Mouse (Mus musculus) neural tube, embryonic 14.5 days (tissue): ENCODE measurements at regions not wholly inside any gene's neighbourhood (a gene's known extent, or its start where the extent isn't known, plus 50 kb on each side); places are given as distances from the start of the nearest gene placed in this dataset.

Experiments used
- ATAC-seq: fragments of 200-750 bp; cut with Nextera tagmentation; 2 replicates; pipeline ENCODE4 v1.8.0; 2017; ENCODE audit warnings: low read depth, mild to moderate bottlenecking, moderate TSS enrichment, moderate library complexity
- H3K27ac ChIP-seq: fragments of 300-500 bp; sonication (generic); 2 replicates; pipeline ENCODE4 v1.5.1; 2014; ENCODE audit warnings: low read depth, mild to moderate bottlenecking, control low read depth, low read length, moderate library complexity, mixed read lengths
- H3K27me3 ChIP-seq: fragments of 300-500 bp; sonication (generic); 2 replicates; pipeline ENCODE4 v1.6.1; 2014; ENCODE audit warnings: low read length; ENCODE audit not compliant: control insufficient read depth, insufficient read depth
- H3K36me3 ChIP-seq: fragments of 300-500 bp; sonication (generic); 2 replicates; pipeline ENCODE4 v1.6.1; 2014; ENCODE audit warnings: low read length, mixed read lengths; ENCODE audit not compliant: control insufficient read depth, insufficient read depth
- H3K4me1 ChIP-seq: fragments of 300-500 bp; sonication (generic); 2 replicates; pipeline ENCODE4 v1.6.1; 2014; ENCODE audit warnings: low read length; ENCODE audit not compliant: control insufficient read depth, insufficient read depth
- H3K4me2 ChIP-seq: fragments of 300-500 bp; sonication (generic); 2 replicates; pipeline ENCODE4 v1.6.1; 2014; ENCODE audit warnings: mild to moderate bottlenecking, low read depth, low read length, control low read depth
- H3K4me3 ChIP-seq: fragments of 300-500 bp; sonication (generic); 2 replicates; pipeline ENCODE4 v1.5.1; 2014; ENCODE audit warnings: low read depth, low read length, control low read depth, mixed read lengths
- H3K9ac ChIP-seq: fragments of 300-500 bp; sonication (generic); replicated peaks from 2 replicates; pipeline ENCODE4 v1.6.1; 2014; ENCODE audit warnings: low read depth, mild to moderate bottlenecking, control low read depth, low read length, mixed read lengths
- H3K9me3 ChIP-seq: fragments of 300-500 bp; sonication (generic); 2 replicates; pipeline ENCODE4 v1.6.1; 2016; ENCODE audit warnings: low read length; ENCODE audit not compliant: control insufficient read depth
- WGBS: fragments of 180-500 bp; shearing (Covaris S2); extraction: QIAGEN DNeasy Blood & Tissue Kit; methylation state at CpG from one replicate; pipeline ENCODE4 v1.1.7; 2014; 5-methylcytosine and 5-hydroxymethylcytosine counted together

DNA sequence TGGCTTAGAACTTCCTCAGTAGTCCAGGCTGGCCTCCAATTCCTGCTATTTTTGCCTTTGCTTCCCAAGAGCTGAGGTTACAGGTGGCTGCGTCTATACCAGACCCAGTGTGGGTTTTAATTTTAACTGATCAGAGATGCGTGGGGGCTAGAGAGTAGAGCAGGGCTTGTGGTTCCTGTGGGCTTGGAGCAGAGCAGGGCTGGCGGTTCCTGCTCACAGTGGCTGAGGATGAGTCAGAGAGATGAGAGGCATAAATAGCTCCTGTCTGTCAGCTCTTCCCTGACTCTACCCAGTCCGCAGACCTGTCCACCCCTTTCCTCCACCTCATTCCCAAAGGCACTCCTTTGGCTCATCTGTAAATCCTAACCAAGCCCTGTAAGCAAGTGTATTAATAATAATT lies 304.8 kb downstream of the Abcc12 start:
- no peaks in the 10 kb centered on the region for H3K4me1 ChIP-seq
- H3K36me3 ChIP-seq, result no peaks in the 10 kb centered on the region
- no peak overlapping the region for H3K4me2 ChIP-seq
- WGBS, result 89% methylated on average over 4 of the region's 4 CpGs
- H3K27ac ChIP-seq, result no peak overlapping the region
- no peaks in the 10 kb centered on the region for H3K9me3 ChIP-seq
- no peak overlapping the region for H3K4me3 ChIP-seq
- no peaks in the 10 kb centered on the region for H3K27me3 ChIP-seq
- ATAC-seq, result no peak
- H3K9ac ChIP-seq, result no peak overlapping the region

DNA sequence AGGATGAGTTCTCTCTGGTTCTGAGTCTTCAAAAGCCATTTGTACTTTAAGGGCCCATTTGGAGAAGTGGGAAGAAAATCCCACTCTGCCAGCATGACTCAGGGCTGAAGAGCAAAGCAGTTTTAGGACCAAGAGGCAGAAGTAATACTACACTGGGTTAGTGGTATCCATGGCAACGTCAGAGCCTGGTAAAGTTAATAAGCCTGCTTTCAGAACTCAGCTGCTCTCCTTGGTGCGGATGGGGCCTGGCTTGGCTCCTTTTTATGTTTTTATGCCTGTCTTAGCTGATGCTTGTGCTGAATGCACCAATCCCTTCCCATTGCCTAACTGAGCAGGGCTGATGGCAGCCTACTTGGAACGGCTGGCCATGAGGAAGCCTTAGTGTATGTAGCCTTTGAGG lies 306.7 kb downstream of the Abcc12 start:
- Histone ChIP-seq H3K9me3 (no peaks in the 10 kb centered on the region), H3K36me3 (no peaks in the 10 kb centered on the region), H3K4me2 (no peak overlapping the region), H3K4me1 (no peaks in the 10 kb centered on the region), H3K27me3 (no peaks in the 10 kb centered on the region), H3K4me3 (no peak overlapping the region), H3K27ac (no peak overlapping the region), H3K9ac (no peak overlapping the region)
- ATAC-seq, result peak; percentile 66; the same call in 1 of the 2 replicates
- 32% methylated on average over 3 of the region's 3 CpGs for WGBS

DNA sequence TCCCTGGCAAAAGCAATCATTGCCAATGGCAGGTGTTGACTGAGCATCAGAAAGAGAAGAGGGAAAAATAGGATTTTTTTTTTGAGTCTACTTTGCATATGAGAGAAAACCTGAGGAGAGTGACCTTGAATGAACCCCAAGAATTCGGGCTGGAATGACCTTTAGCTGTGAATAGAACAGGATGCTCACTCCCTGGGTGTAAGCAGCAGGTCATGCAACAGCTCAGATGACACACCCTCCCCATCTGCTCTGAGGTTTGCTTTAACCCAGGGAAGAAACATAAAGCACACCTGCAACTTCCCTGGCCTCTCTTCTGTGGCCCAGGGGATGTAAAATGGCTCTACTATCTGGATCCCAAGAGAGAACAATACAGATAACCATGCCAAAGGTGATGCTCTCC lies 307.9 kb downstream of the Abcc12 start:
- H3K27ac ChIP-seq, result no peak overlapping the region
- 28% methylated on average over 1 of the region's 1 CpGs for WGBS
- no peaks in the 10 kb centered on the region for H3K4me1 ChIP-seq
- no peaks in the 10 kb centered on the region for H3K27me3 ChIP-seq
- no peak overlapping the region for H3K9ac ChIP-seq
- no peak overlapping the region for H3K4me3 ChIP-seq
- no peak overlapping the region for H3K4me2 ChIP-seq
- H3K36me3 ChIP-seq, result no peaks in the 10 kb centered on the region
- H3K9me3 ChIP-seq, result no peaks in the 10 kb centered on the region
- ATAC-seq, result no peak

DNA sequence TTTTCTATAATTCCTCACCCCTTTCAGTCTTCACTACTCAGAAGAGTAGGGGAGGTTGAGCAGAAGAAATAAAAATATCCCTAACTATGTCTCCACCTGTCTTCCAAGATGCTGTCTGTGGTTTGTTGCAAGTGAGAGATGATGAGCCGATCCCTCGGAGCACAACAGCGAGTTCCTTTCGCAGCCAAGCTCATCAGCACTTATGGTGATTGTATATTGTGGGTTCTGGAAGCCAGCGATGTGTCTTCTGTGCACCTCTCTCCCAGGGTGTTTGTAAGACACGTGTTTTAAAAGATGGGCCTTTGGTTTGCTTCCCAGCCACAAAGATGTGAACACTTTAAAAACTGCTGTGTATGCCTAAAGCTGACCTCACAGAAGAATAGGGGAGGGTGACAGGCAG lies 309.0 kb downstream of the Abcc12 start:
- no peak for ATAC-seq
- no peaks in the 10 kb centered on the region for H3K9me3 ChIP-seq
- H3K27ac ChIP-seq, result no peak overlapping the region
- no peak overlapping the region for H3K9ac ChIP-seq
- H3K4me2 ChIP-seq, result no peak overlapping the region
- H3K4me1 ChIP-seq, result no peaks in the 10 kb centered on the region
- no peaks in the 10 kb centered on the region for H3K27me3 ChIP-seq
- H3K36me3 ChIP-seq, result no peaks in the 10 kb centered on the region
- WGBS, result 86% methylated on average over 6 of the region's 6 CpGs
- H3K4me3 ChIP-seq, result no peak overlapping the region

DNA sequence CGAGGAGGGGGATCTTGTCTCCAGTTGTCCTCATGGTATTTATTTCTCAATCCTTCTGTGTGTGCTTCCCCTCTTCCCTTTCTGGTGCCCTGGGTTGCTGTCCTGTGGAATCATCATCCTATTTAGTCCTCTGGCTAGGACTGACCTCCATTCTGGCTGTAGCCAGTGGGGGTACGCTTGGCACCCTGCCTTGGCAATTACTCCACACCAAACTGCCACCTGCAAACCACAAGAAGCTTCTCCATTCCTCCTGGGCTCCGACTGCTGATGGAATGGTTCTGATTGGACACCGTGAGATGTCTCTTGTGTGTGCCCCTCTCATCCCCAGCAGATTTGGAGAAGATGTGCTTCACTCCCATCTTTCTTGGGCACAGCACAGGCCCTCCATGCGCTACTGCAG lies 322.5 kb downstream of the Abcc12 start:
- no peak overlapping the region for H3K9ac ChIP-seq
- no peaks in the 10 kb centered on the region for H3K27me3 ChIP-seq
- H3K4me1 ChIP-seq, result 0 out of 2 replicates have a peak, but pooled peaks cover 3% of the 10 kb centered on the region
- no peak overlapping the region for H3K4me2 ChIP-seq
- no peak overlapping the region for H3K4me3 ChIP-seq
- H3K36me3 ChIP-seq, result no peaks in the 10 kb centered on the region
- H3K27ac ChIP-seq, result no peak overlapping the region
- no peak for ATAC-seq
- H3K9me3 ChIP-seq, result no peaks in the 10 kb centered on the region
- 86% methylated on average over 5 of the region's 5 CpGs for WGBS

DNA sequence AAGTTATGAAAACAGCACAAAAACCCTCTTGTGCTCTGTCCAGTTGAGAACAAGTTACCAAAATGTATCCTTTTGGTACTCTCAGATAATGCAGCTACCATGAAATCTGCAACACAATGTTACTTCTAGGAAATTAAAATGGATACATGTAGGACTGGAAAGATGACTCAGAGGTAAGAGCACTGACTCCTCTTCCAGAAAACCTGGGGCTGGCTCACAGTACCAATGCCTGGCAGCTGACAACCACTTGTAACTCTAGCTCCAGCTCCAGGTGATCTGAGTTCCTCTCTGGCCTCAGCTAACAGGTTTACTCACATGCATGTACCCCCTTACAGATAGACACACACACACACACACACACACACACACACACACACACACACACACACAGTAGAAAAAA lies 325.1 kb downstream of the Abcc12 start:
- H3K4me3 ChIP-seq, result no peak overlapping the region
- ATAC-seq, result no peak
- no peaks in the 10 kb centered on the region for H3K9me3 ChIP-seq
- H3K9ac ChIP-seq, result no peak overlapping the region
- no peak overlapping the region for H3K4me2 ChIP-seq
- no peaks in the 10 kb centered on the region for H3K27me3 ChIP-seq
- H3K27ac ChIP-seq, result no peak overlapping the region
- 0 out of 2 replicates have a peak, but pooled peaks cover 3% of the 10 kb centered on the region for H3K4me1 ChIP-seq
- H3K36me3 ChIP-seq, result no peaks in the 10 kb centered on the region

DNA sequence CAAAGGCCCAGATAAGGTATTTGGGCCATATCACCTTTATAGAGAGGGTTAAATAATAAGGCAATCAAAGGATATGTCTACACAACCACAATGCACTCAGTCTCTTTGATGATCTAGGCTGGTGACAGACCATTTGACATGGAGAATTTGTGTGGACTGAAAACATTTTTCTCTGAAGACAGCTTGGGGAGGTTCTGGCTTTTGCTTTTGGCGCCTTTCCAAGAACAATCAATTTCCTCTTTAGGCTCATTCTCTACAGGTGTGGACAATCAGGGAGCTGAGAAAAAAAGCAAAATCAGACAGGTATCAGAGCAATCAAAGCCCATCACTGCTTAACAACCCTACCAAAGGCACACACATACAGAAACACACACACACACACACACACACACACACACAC lies 325.8 kb downstream of the Abcc12 start:
- Histone ChIP-seq H3K27me3 (no peaks in the 10 kb centered on the region), H3K27ac (no peak overlapping the region), H3K9ac (no peak overlapping the region), H3K4me1 (0 out of 2 replicates have a peak, but pooled peaks cover 3% of the 10 kb centered on the region), H3K4me3 (no peak overlapping the region), H3K36me3 (no peaks in the 10 kb centered on the region), H3K4me2 (no peak overlapping the region), H3K9me3 (no peaks in the 10 kb centered on the region)
- no peak for ATAC-seq
- 30% methylated on average over 1 of the region's 1 CpGs for WGBS

DNA sequence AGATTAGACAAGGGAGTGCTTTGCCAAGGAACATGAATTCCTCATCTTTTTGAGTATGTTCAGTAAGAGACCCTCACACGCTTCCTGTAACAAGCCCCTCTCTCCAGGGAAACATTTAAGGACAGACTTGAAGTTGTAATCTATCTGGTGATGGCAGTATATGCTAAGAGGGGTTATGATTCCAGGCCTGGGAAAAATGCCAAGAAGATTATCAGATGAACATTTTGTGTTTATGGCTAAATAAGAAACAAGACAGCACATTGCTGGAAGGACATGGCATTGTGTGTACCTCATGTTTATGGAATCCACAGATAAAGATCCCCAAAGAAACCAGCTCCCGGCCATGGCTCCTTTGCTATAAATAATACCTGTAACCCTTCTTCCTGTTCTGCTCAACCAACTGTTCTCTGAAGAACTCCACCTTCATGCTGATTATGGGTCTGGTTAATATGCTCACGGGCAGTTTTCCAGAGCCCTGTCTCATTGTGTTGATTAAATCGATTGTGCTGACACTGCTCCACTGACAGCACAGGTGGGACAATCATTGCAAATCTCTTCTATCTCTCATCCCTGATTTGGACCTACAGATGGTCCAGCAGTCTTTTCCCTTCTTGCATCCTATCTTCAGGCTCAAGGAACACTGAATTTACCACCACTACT lies 327.7 kb downstream of the Abcc12 start:
- no peaks in the 10 kb centered on the region for H3K27me3 ChIP-seq
- H3K9ac ChIP-seq, result no peak overlapping the region
- WGBS, result 70% methylated on average over 4 of the region's 4 CpGs
- H3K4me3 ChIP-seq, result no peak overlapping the region
- no peaks in the 10 kb centered on the region for H3K36me3 ChIP-seq
- no peak overlapping the region for H3K4me2 ChIP-seq
- H3K9me3 ChIP-seq, result no peaks in the 10 kb centered on the region
- H3K4me1 ChIP-seq, result 0 out of 2 replicates have a peak, but pooled peaks cover 3% of the 10 kb centered on the region
- H3K27ac ChIP-seq, result no peak overlapping the region
- no peak for ATAC-seq

DNA sequence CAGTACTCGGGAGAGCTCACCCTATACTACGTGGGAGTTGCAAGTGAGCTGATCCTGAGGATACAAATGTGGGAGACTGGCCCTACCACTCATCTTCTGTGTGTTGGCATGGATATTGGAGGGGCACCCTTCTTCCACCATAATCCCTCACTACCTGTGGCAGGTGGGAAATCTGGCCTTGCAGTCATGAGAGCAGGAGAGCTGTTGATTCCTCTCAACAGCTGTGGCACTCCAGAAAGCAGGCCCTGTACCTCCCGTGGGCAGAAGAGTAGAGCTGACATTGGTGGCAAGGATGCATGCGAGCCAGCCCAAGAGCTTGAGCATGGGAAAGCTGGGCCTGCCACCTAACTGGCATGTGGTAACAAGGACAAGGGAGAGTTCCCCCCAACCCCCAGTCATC lies 345.8 kb downstream of the Abcc12 start:
- Histone ChIP-seq H3K4me2 (no peak overlapping the region), H3K4me1 (no peaks in the 10 kb centered on the region), H3K9me3 (no peaks in the 10 kb centered on the region), H3K27me3 (no peaks in the 10 kb centered on the region), H3K4me3 (no peak overlapping the region), H3K36me3 (no peaks in the 10 kb centered on the region), H3K9ac (no peak overlapping the region), H3K27ac (no peak overlapping the region)
- 85% methylated on average over 4 of the region's 4 CpGs for WGBS
- no peak for ATAC-seq
